Mouse (Mus musculus) NIH3T3 (cell line): ENCODE results near the gene Serp2.

Source experiments
- DNase-seq: peaks from one replicate; pipeline ENCODE4 v3.0.0-alpha.2; 2012; ENCODE audit warnings: low read depth

Serp2 gene

DNA sequence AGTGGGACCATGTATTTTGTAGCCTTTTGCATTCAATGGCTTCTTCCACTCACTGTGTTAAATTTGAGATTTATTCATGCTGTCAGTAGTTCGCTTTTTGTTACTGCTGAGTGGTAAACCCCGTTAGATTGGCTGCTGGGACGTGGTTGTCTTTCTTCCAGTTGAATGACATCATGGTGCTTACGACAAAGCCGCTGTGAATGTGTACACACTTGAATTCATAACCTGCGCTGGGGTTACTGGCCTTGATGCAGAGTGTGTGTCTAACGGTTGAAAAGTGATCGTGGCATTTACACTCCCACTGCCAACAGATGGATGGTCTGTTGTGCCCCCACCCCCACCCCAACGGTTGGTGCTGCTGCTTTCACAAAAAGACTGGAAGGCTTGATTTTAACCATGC is 59.5 kb downstream of the Serp2 start:
- no peak for DNase-seq

DNA sequence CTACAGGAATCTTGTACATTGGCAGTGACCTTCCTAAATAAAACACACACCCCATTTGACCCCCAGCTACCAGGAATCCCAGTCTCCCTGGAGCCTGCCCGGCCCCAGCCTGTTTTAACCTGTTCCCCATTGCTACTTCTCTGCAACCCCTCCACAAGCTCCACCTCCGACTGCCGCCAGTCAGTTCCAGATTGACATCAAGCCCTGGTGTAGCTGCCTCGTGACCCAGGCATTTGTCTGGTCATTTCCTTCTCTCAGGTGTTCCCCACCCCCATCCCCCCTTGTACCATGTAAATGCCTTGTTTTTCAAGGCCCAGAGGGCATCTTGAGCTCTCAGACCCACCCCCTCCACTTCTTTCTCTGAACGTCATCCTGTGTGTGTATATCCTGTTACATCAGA is 61.7 kb downstream of the Serp2 start:
- DNase-seq, result no peak

DNA sequence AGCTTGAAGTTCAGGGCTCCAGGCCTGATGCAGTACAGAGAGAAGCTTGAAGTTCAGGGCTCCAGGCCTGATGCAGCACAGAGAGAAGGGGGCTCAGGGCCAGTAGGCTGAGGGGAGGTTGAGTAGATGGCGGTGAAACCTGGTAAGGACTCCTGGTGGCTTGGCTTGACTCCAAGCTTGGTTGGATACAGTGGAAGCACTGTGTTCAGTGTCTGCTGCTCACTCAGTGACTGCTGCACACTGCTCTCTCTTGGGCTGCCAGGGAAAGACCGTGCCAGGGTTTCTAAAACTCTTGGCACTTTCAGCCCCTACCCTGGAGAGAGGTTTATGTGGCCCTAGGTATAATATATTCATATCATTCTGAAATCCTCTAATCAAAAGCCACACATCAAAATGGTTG is 67.6 kb downstream of the Serp2 start:
- peak; percentile 32 for DNase-seq

GRCm38 (mm10) chr14:76488101-76489044 is 68.3 kb downstream of the Serp2 start:
- DNase-seq, result peak; percentile 25

- DNase-seq, result no peak
Measured at GRCm38 (mm10) chr14:76487609-76488008, 69.1 kb downstream of the Serp2 start.

DNA sequence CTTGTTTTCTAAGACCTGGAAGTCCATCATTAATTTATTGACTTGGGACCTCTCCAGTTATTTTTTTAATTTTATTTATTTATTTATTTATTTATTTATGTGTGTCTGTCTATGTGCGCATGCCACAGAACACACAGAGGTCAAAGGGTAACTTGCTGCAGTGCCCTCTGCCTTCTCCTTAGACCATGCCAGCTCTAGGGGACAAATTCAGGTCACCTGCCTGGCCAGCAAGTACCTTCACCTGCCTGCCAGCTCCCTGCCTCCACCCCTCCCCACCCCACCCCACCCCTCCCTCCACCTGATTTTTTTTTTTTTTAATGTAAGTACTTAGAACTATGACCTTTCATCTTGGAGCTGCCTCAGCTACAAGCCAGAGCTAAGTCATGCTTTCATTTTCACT is 73.0 kb downstream of the Serp2 start:
- no peak for DNase-seq
